Mouse (Mus musculus) ES-E14 (cell line): ENCODE results near the gene Trim17.

Experiments
- ZC3H11A ChIP-seq: IDR thresholded peaks from 2 replicates; pipeline ENCODE4 v1.6.1; 2012; ENCODE audit warnings: low read depth, mild to moderate bottlenecking, inconsistent platforms, low read length, borderline replicate concordance
- ZNF384 ChIP-seq: IDR thresholded peaks from 2 replicates; pipeline ENCODE4 v1.6.1; 2012; ENCODE audit warnings: low read depth, low read length, inconsistent platforms

GRCm38 (mm10) chr11:58980381-58980990, 26.0 kb downstream of the Trim17 start:
- TF ChIP-seq ZC3H11A (no peak), ZNF384 (no peak)
